Mouse (Mus musculus) heart, adult 2 months (tissue): Measurements from ENCODE around the gene Lysmd1.

Experiments
- CTCF ChIP-seq: fragments of 200-600 bp; IDR thresholded peaks from 2 replicates; pipeline ENCODE4 v1.8.1; 2022; ENCODE audit warnings: antibody characterized with exemption, mild to moderate bottlenecking, moderate library complexity
- POLR2A ChIP-seq: fragments of 200-500 bp; IDR thresholded peaks from 2 replicates; pipeline ENCODE4 v1.6.1; 2011; ENCODE audit warnings: mild to moderate bottlenecking, low read depth, low read length, control low read depth; ENCODE audit not compliant: insufficient read depth

GRCm38 (mm10) chr3:95164840-95165239 is 31.0 kb downstream of the Lysmd1 start:
- TF ChIP-seq POLR2A (no peak), CTCF (no peak)
